Mouse (Mus musculus) liver, postnatal 0 days (tissue): ENCODE results near the gene Ccdc28b. TPM values are rescaled to one million over a fixed set of nuclear protein-coding genes. Genes with fewer than 3 reads are reported as not detected.

ENCODE experiments used
- ATAC-seq: fragments of 200-750 bp; cut with Nextera tagmentation; 2 replicates; pipeline ENCODE4 v1.8.0; 2017; ENCODE audit warnings: mild to moderate bottlenecking, moderate library complexity
- DNase-seq: peaks from one replicate; pipeline ENCODE4 v3.0.0-alpha.2; 2016
- H3K27ac ChIP-seq: fragments of 300-500 bp; sonication (generic); 2 replicates; pipeline ENCODE4 v1.5.1; 2014; ENCODE audit warnings: antibody characterized with exemption, moderate library complexity, mild to moderate bottlenecking, low read depth
- H3K27me3 ChIP-seq: fragments of 300-500 bp; sonication (generic); 2 replicates; pipeline ENCODE4 v1.6.1; 2014; ENCODE audit warnings: low read length, control low read depth, mixed read lengths; ENCODE audit not compliant: insufficient read depth
- H3K36me3 ChIP-seq: fragments of 300-500 bp; sonication (generic); replicated peaks from 2 replicates; pipeline ENCODE4 v1.6.1; 2014; ENCODE audit warnings: mild to moderate bottlenecking, control low read depth, low read length, moderate library complexity, mixed read lengths; ENCODE audit not compliant: insufficient read depth
- H3K4me1 ChIP-seq: fragments of 300-500 bp; sonication (generic); 2 replicates; pipeline ENCODE4 v1.6.1; 2014; ENCODE audit warnings: antibody characterized with exemption, mild to moderate bottlenecking, control low read depth; ENCODE audit not compliant: insufficient read depth
- H3K4me2 ChIP-seq: fragments of 300-500 bp; sonication (generic); 2 replicates; pipeline ENCODE4 v1.6.1; 2014; ENCODE audit warnings: low read depth, mild to moderate bottlenecking, low read length, moderate library complexity, mixed read lengths
- H3K4me3 ChIP-seq: fragments of 300-500 bp; sonication (generic); 2 replicates; pipeline ENCODE4 v1.5.1; 2014; ENCODE audit warnings: low read depth, low read length
- H3K9ac ChIP-seq: fragments of 300-500 bp; sonication (generic); replicated peaks from 2 replicates; pipeline ENCODE4 v1.6.1; 2014; ENCODE audit warnings: mild to moderate bottlenecking, moderate library complexity
- H3K9me3 ChIP-seq: fragments of 300-500 bp; sonication (generic); 2 replicates; pipeline ENCODE4 v1.6.1; 2016; ENCODE audit warnings: mild to moderate bottlenecking, control low read depth, low read length, mixed read lengths
- CTCF ChIP-seq: sonication (generic); IDR thresholded peaks from 2 replicates; pipeline ENCODE4 v1.5.1; 2016; ENCODE audit warnings: antibody characterized with exemption, low read depth
- EP300 ChIP-seq: IDR thresholded peaks from 2 replicates; pipeline ENCODE4 v1.6.1; 2016; ENCODE audit warnings: antibody characterized with exemption, low read depth, mild to moderate bottlenecking
- WGBS: fragments of 180-500 bp; shearing (Covaris S2); extraction: QIAGEN DNeasy Blood & Tissue Kit; methylation state at CpG from one replicate; pipeline ENCODE4 v1.1.7; 2014; ENCODE audit not compliant: insufficient replicate concordance; 5-methylcytosine and 5-hydroxymethylcytosine counted together
- polyA plus RNA-seq: library from polyadenylated mRNA; unstranded; fragments of >200 nt; fragmentation: Nextera tagmentation; extraction: Ambion mirVana; gene quantifications from 2 replicates; pipeline ENCODE4 v1.2.1, GENCODE M21; 2015

Ccdc28b gene
- polyA plus RNA-seq, 1 experiment from 2014 or later: 13.1 TPM

GRCm38 (mm10) chr4:129654770-129655169 is 31.0 kb upstream of the Ccdc28b start:
- Histone ChIP-seq H3K9me3 (no peaks in the 10 kb centered on the region), H3K4me2 (no peak overlapping the region), H3K36me3 (peaks cover 73% of the 10 kb centered on the region), H3K4me1 (no peaks in the 10 kb centered on the region), H3K9ac (no peak overlapping the region), H3K27ac (no peak overlapping the region), H3K27me3 (no peaks in the 10 kb centered on the region), H3K4me3 (no peak overlapping the region)
- no peak for ATAC-seq
- WGBS: 88% methylated on average over 14 of the region's 14 CpGs
- no peak for DNase-seq
- no peak for TF ChIP-seq EP300
- no peak for TF ChIP-seq CTCF

GRCm38 (mm10) chr4:129650359-129650758 is 26.6 kb upstream of the Ccdc28b start:
- TF ChIP-seq CTCF: no peak
- no peak for TF ChIP-seq EP300
- Histone ChIP-seq H3K36me3 (peaks cover 77% of the 10 kb centered on the region), H3K4me3 (no peak overlapping the region), H3K27me3 (no peaks in the 10 kb centered on the region), H3K9ac (no peak overlapping the region), H3K4me2 (no peak overlapping the region), H3K27ac (no peak overlapping the region), H3K9me3 (no peaks in the 10 kb centered on the region), H3K4me1 (no peaks in the 10 kb centered on the region)
- DNase-seq (no peak), ATAC-seq (no peak)
- WGBS: 88% methylated on average over 8 of the region's 8 CpGs

GRCm38 (mm10) chr4:129648656-129649055 is 24.9 kb upstream of the Ccdc28b start:
- Histone ChIP-seq H3K4me1 (no peaks in the 10 kb centered on the region), H3K36me3 (peaks cover 63% of the 10 kb centered on the region), H3K9me3 (no peaks in the 10 kb centered on the region), H3K4me3 (no peak overlapping the region), H3K9ac (no peak overlapping the region), H3K27ac (no peak overlapping the region), H3K27me3 (no peaks in the 10 kb centered on the region), H3K4me2 (no peak overlapping the region)
- 59% methylated on average over 1 of the region's 1 CpGs for WGBS
- DNase-seq (no peak), ATAC-seq (no peak)
- TF ChIP-seq CTCF (no peak), EP300 (no peak)

- ATAC-seq (no peak), DNase-seq (no peak)
- Histone ChIP-seq H3K36me3 (peaks cover 43% of the 10 kb centered on the region), H3K27me3 (no peaks in the 10 kb centered on the region), H3K4me2 (no peak overlapping the region), H3K4me1 (peaks cover 6% of the 10 kb centered on the region; the same call in 1 of the 2 replicates), H3K27ac (no peak overlapping the region), H3K4me3 (no peak overlapping the region), H3K9me3 (no peaks in the 10 kb centered on the region), H3K9ac (no peak overlapping the region)
- WGBS: 55% methylated on average over 6 of the region's 6 CpGs
- TF ChIP-seq EP300 (no peak), CTCF (no peak)
These were observed 21.5 kb upstream of the Ccdc28b start for GRCm38 (mm10) chr4:129645204-129645603.

- Histone ChIP-seq H3K9me3 (no peaks in the 10 kb centered on the region), H3K4me3 (0 out of 2 replicates have a peak overlapping the region, but pooled peaks have one; percentile 75), H3K27ac (peak overlapping the region; percentile 48; the same call in 1 of the 2 replicates), H3K36me3 (peaks cover 38% of the 10 kb centered on the region), H3K27me3 (no peaks in the 10 kb centered on the region), H3K9ac (no peak overlapping the region), H3K4me2 (peak overlapping the region; percentile 96), H3K4me1 (peaks cover 19% of the 10 kb centered on the region)
- no peak for TF ChIP-seq CTCF
- TF ChIP-seq EP300: no peak
- ATAC-seq (no peak), DNase-seq (no peak)
- 59% methylated on average over 5 of the region's 5 CpGs for WGBS
These were observed 18.0 kb upstream of the Ccdc28b start for GRCm38 (mm10) chr4:129641756-129642155.

- peak; percentile 96 for DNase-seq
These were observed 17.1 kb upstream of the Ccdc28b start, which contains the start of gene Txlna for GRCm38 (mm10) chr4:129640638-129641467. Gene Txlna (minus strand): TSS chr4:129641065.

More at GRCm38 (mm10) chr4:129640638-129641467, 17.1 kb upstream of the Ccdc28b start, which contains the start of gene Txlna:
- Histone ChIP-seq H3K4me3 (peak within 1 kb of the TSS; percentile 75), H3K9ac (peak within 1 kb of the TSS; percentile 70), H3K27me3 (no peaks in the 10 kb centered on the region), H3K27ac (peak within 1 kb of the TSS; percentile 81), H3K9me3 (no peaks in the 10 kb centered on the region), H3K36me3 (peaks cover 41% of the 10 kb centered on the region), H3K4me2 (peak within 1 kb of the TSS; percentile 96), H3K4me1 (peaks cover 19% of the 10 kb centered on the region)
- peak; percentile 95 for ATAC-seq
- under 1% methylated on average over 59 of the region's 60 CpGs for WGBS
- no peak; the same call in 1 of the 2 replicates for TF ChIP-seq EP300
- no peak for TF ChIP-seq CTCF
